Mouse (Mus musculus): ENCODE data around the gene Cyfip2.

DNA sequence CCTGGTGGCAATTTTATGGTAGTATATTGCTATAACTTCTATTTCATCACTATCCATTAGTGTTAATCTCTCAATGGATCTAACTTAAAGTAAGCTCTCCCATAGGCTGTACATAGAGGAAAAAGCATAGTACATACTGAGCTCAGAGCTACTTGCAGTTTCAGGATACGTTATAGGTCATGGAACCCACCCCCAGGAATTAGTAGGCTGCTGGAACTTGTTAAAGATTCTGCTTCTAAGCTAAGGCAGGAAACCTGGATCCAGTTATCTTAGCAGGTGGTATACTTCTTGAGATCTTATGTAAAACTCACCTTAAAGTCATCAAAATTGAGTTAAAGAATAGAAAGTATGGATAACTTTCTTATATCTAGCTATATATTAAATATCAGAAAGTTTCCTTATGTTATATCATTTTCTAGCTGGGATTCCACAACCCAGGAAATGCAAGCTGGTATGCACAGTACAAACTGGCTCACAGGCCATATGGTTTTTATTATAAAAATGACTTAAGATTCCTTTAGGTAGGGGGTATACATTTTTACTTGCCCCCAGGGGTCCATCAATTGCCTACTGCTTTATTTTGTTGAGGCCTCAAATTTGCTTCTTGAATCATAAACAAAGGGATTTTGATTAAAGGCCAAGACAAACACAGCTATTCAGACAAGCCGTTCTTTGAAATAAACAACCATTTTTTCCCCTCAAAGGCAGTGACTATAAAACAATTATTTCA, 37.2 kb upstream of the Cyfip2 start:
- TF ChIP-seq GATA1 (IDR thresholded peaks at IDR 0.05; ENCODE audit: borderline replicate concordance, low read length) (no peak), FLI1 (IDR thresholded peaks at IDR 0.05; ENCODE audit: low read length) (no peak)
